Comparison of ENCODE assay signal across 8 mouse cellular contexts in genomic region chr8:71654600-71654999, GRCm38 (mm10). TPM values are rescaled to one million over a fixed set of nuclear protein-coding genes. Genes with fewer than 3 reads are reported as not detected.
A peak's percentile ranks its signal among the peaks of the same experiment; 100 is the strongest.
DNase-seq lines count a peak whose midpoint lies in the region; ATAC-seq and TF ChIP-seq lines count a peak whose summit lies in the region.

No protein-coding gene starts in this region.

- no peaks in the 10 kb centered on the region; the same call in 1 of the 2 replicates for H3K36me3 ChIP-seq in ES-E14 (ENCODE audit: control insufficient read depth, insufficient read depth, low read length, poor library complexity, severe bottlenecking)
- no peaks in the 10 kb centered on the region for H3K36me3 ChIP-seq in liver, embryonic 11.5 days (ENCODE audit: control insufficient read depth, insufficient read depth, low read length)
- peaks cover 71% of the 10 kb centered on the region for H3K36me3 ChIP-seq in neural tube, embryonic 15.5 days

- peak overlapping the region; percentile 36 for H3K4me2 ChIP-seq in liver, embryonic 11.5 days
- peak overlapping the region; percentile 9; the same call in 1 of the 2 replicates for H3K4me2 ChIP-seq in neural tube, embryonic 15.5 days

- no peak overlapping the region for H3K27ac ChIP-seq in ES-E14 (ENCODE audit: insufficient read depth, low read depth, low read length, poor library complexity, severe bottlenecking)
- no peak overlapping the region for H3K27ac ChIP-seq in liver, embryonic 11.5 days (ENCODE audit: low read depth, low read length)
- H3K27ac ChIP-seq in neural tube, embryonic 15.5 days (replicated peaks), result no peak overlapping the region

- peaks cover 0 to 16% of the 10 kb centered on the region in 2 experiments; a peak in 2 of 4 replicates for H3K4me1 ChIP-seq in ES-E14 (ENCODE audit: control insufficient read depth in 2 of 2, insufficient read depth in 2 of 2, low read length in 2 of 2, poor library complexity in 1 of 2)
- no peaks in the 10 kb centered on the region for H3K4me1 ChIP-seq in liver, embryonic 11.5 days (replicated peaks; ENCODE audit: control insufficient read depth, insufficient read depth, low read length)
- H3K4me1 ChIP-seq in neural tube, embryonic 15.5 days, result no peaks in the 10 kb centered on the region; the same call in 1 of the 2 replicates

- WGBS in liver, embryonic 11.5 days, result 2% methylated on average over 24 of the region's 24 CpGs
- 3% methylated on average over 24 of the region's 24 CpGs for whole genome bisulfite sequencing in neural tube, embryonic 15.5 days

- no peaks in the 10 kb centered on the region for H3K9me3 ChIP-seq in ES-E14 (ENCODE audit: control insufficient read depth, insufficient read depth, low read depth, low read length)
- no peaks in the 10 kb centered on the region for H3K9me3 ChIP-seq in liver, embryonic 11.5 days (ENCODE audit: control insufficient read depth, low read length)
- no peaks in the 10 kb centered on the region for H3K9me3 ChIP-seq in neural tube, embryonic 15.5 days (replicated peaks)

- H3K4me3 ChIP-seq in ES-E14 (ENCODE audit: insufficient read depth in 1 of 2, low read depth in 1 of 2, low read length in 2 of 2, poor library complexity in 1 of 2, severe bottlenecking in 1 of 2), result peak overlapping the region; percentile 24 to 46; a peak in 2 of 4 replicates
- no peak overlapping the region for H3K4me3 ChIP-seq in liver, embryonic 11.5 days (ENCODE audit: low read depth, low read length)
- H3K4me3 ChIP-seq in neural tube, embryonic 15.5 days (replicated peaks), result 0 out of 2 replicates have a peak overlapping the region, but pooled peaks have one; percentile 4

- in situ Hi-C loops in ES-E14 (cut with MboI; ENCODE audit: low sequenced_read_pairs in 2 of 2, unreplicated experiment in 2 of 2), result no loop called here

- H3K27me3 ChIP-seq in liver, embryonic 11.5 days (replicated peaks; ENCODE audit: control insufficient read depth, insufficient read depth, low read length), result peaks cover 62% of the 10 kb centered on the region
- peaks cover 57% of the 10 kb centered on the region for H3K27me3 ChIP-seq in neural tube, embryonic 15.5 days (replicated peaks)

- DNase-seq in adrenal gland, postnatal 14 days, result peak; percentile 71
- DNase-seq in adrenal gland, adult 2 months, result no peak
- no peak for DNase-seq in ES-E14 (ENCODE audit: low read depth, low spot score)
- peak; percentile 74 for DNase-seq in liver, embryonic 11.5 days (ENCODE audit: low spot score)
- no peak for DNase-seq in urinary bladder, postnatal 36 days (ENCODE audit: low spot score in 2 of 2)
- no peak for DNase-seq in layer of hippocampus, adult 9-10 months (ENCODE audit: low spot score)

- peak; percentile 66 to 71 for ATAC-seq in hematopoietic stem cell, adult 5-6 weeks (replicated peaks in 1 of 2; ENCODE audit: insufficient read depth in 1 of 2, low FRiP score in 2 of 2, low TSS enrichment in 1 of 2, low read depth in 1 of 2, poor library complexity in 2 of 2, severe bottlenecking in 2 of 2)
- ATAC-seq in liver, embryonic 11.5 days (replicated peaks; ENCODE audit: low FRiP score), result peak; percentile 51
- peak; percentile 26; the same call in 1 of the 2 replicates for ATAC-seq in neural tube, embryonic 15.5 days (ENCODE audit: low FRiP score)

- no peak overlapping the region for H3K9ac ChIP-seq in ES-E14 (ENCODE audit: insufficient read depth, low read depth, low read length, poor library complexity, severe bottlenecking)
- H3K9ac ChIP-seq in liver, embryonic 11.5 days (ENCODE audit: low read depth, low read length), result no peak overlapping the region
- no peak overlapping the region for H3K9ac ChIP-seq in neural tube, embryonic 15.5 days (replicated peaks)

TF ChIP-seq in ES-E14, 5 proteins besides CTCF, POLR2A, EP300 and RAD21:
- no peak for TF ChIP-seq ZNF384 (IDR thresholded peaks at IDR 0.05; ENCODE audit: low read depth, low read length)
- TF ChIP-seq HCFC1 (IDR thresholded peaks at IDR 0.05; ENCODE audit: borderline replicate concordance, insufficient read depth, low read length), result no peak
- no peak for TF ChIP-seq MAFK (IDR thresholded peaks at IDR 0.05; ENCODE audit: insufficient read depth, low read depth, low read length)
- TF ChIP-seq ZC3H11A (IDR thresholded peaks at IDR 0.05; ENCODE audit: borderline replicate concordance, low read depth, low read length), result no peak
- no peak for TF ChIP-seq CHD2 (IDR thresholded peaks at IDR 0.05; ENCODE audit: low read depth, low read length)

RNA-seq across cellular contexts. Expression of gene Unc13a, which starts 17.0 kb away (rescaled TPM):
- 7.2 and 7.7 TPM in 2 replicates for total RNA-seq in adrenal gland, postnatal 14 days (2021)
- 10 to 100 TPM in 1 of 2 experiments, 1 to 10 TPM in 1; 6.0 to 10.5 TPM for total RNA-seq in adrenal gland, adult 2 months (2021)
- 4.4 and 6.3 TPM in 2 replicates for polyA plus RNA-seq in adrenal gland, adult 2 months (2012; rRNA removed)
- 3.0 and 9.1 TPM in 2 replicates for total RNA-seq in ES-E14 (2012; rRNA removed)
- 2.6 and 3.6 TPM in 2 replicates for total RNA-seq in hematopoietic stem cell, adult 5-6 weeks (2017)
- polyA plus RNA-seq in liver, embryonic 11.5 days (2014; fragmentation: Nextera tagmentation; extraction: Ambion mirVana), result 0.41 and 0.45 TPM in 2 replicates
- 18.1 and 22.2 TPM in 2 replicates for polyA plus RNA-seq in neural tube, embryonic 15.5 days (2015; fragmentation: Nextera tagmentation; extraction: Ambion mirVana)

RNA-seq across cellular contexts. Expression of gene Jak3, which starts 21.5 kb away (rescaled TPM):
- 17.4 and 21.4 TPM in 2 replicates for total RNA-seq in adrenal gland, postnatal 14 days (2021)
- total RNA-seq in adrenal gland, adult 2 months (2021), result 10 to 100 TPM in 1 of 2 experiments, 1 to 10 TPM in 1; 9.4 to 19.0 TPM
- polyA plus RNA-seq in adrenal gland, adult 2 months (2012; rRNA removed), result 32.3 and 44.2 TPM in 2 replicates
- 19.0 and 27.3 TPM in 2 replicates for total RNA-seq in ES-E14 (2012; rRNA removed)
- total RNA-seq in hematopoietic stem cell, adult 5-6 weeks (2017), result 32.8 and 34.1 TPM in 2 replicates
- polyA plus RNA-seq in liver, embryonic 11.5 days (2014; fragmentation: Nextera tagmentation; extraction: Ambion mirVana), result 10.1 and 11.0 TPM in 2 replicates
- polyA plus RNA-seq in neural tube, embryonic 15.5 days (2015; fragmentation: Nextera tagmentation; extraction: Ambion mirVana), result 7.4 and 11.5 TPM in 2 replicates

RNA-seq across cellular contexts. Expression of gene Insl3, which starts 34.4 kb away (rescaled TPM):
- 8.0 and 9.8 TPM in 2 replicates for total RNA-seq in adrenal gland, postnatal 14 days (2021)
- total RNA-seq in adrenal gland, adult 2 months (2021), result 1 to 10 TPM; 7.1 to 7.5 TPM
- polyA plus RNA-seq in adrenal gland, adult 2 months (2012; rRNA removed), result 39.2 and 39.3 TPM in 2 replicates
- 3.0 and 5.1 TPM in 2 replicates for total RNA-seq in ES-E14 (2012; rRNA removed)
- 6.2 and 8.9 TPM in 2 replicates for total RNA-seq in hematopoietic stem cell, adult 5-6 weeks (2017)
- 1.3 and 2.0 TPM in 2 replicates for polyA plus RNA-seq in liver, embryonic 11.5 days (2014; fragmentation: Nextera tagmentation; extraction: Ambion mirVana)
- polyA plus RNA-seq in neural tube, embryonic 15.5 days (2015; fragmentation: Nextera tagmentation; extraction: Ambion mirVana), result 1.4 and 2.8 TPM in 2 replicates

RNA-seq across cellular contexts. Expression of gene Colgalt1, which starts 43.8 kb away (rescaled TPM):
- total RNA-seq in adrenal gland, postnatal 14 days (2021), result 60.0 and 62.0 TPM in 2 replicates
- 10 to 100 TPM; 53.3 to 60.8 TPM for total RNA-seq in adrenal gland, adult 2 months (2021)
- polyA plus RNA-seq in adrenal gland, adult 2 months (2012; rRNA removed), result 201 and 217 TPM in 2 replicates
- 126 and 186 TPM in 2 replicates for total RNA-seq in ES-E14 (2012; rRNA removed)
- total RNA-seq in hematopoietic stem cell, adult 5-6 weeks (2017), result 53.6 and 78.4 TPM in 2 replicates
- 45.2 and 45.4 TPM in 2 replicates for polyA plus RNA-seq in liver, embryonic 11.5 days (2014; fragmentation: Nextera tagmentation; extraction: Ambion mirVana)
- polyA plus RNA-seq in neural tube, embryonic 15.5 days (2015; fragmentation: Nextera tagmentation; extraction: Ambion mirVana), result 73.4 and 76.9 TPM in 2 replicates

RNA-seq across cellular contexts. Expression of gene B3gnt3, which starts 47.0 kb away (rescaled TPM):
- total RNA-seq in adrenal gland, postnatal 14 days (2021), result 5.4 and 7.4 TPM in 2 replicates
- 1 to 10 TPM; 4.4 to 5.7 TPM for total RNA-seq in adrenal gland, adult 2 months (2021)
- 14.4 and 17.5 TPM in 2 replicates for polyA plus RNA-seq in adrenal gland, adult 2 months (2012; rRNA removed)
- 1.1 and 1.3 TPM in 2 replicates for total RNA-seq in ES-E14 (2012; rRNA removed)
- 1.3 TPM in 2 replicates for total RNA-seq in hematopoietic stem cell, adult 5-6 weeks (2017)
- polyA plus RNA-seq in liver, embryonic 11.5 days (2014; fragmentation: Nextera tagmentation; extraction: Ambion mirVana), result 2.1 and 2.9 TPM in 2 replicates
- polyA plus RNA-seq in neural tube, embryonic 15.5 days (2015; fragmentation: Nextera tagmentation; extraction: Ambion mirVana), result 0.56 and 1.3 TPM in 2 replicates

Comparison
In these comparisons a context has a peak if more than half of its experiments do, and no peak if none do; other contexts are left out.
1. DNase-seq: peak in adrenal gland, postnatal 14 days (single experiment) and liver, embryonic 11.5 days (single experiment); none in adrenal gland, adult 2 months (single experiment), ES-E14 (single experiment), urinary bladder, postnatal 36 days (0 of 2) and layer of hippocampus, adult 9-10 months (single experiment).
2. Peak in every context shown above with its lines, with median percentiles within 50 percentile points of each other: ATAC-seq.